Comparison of ENCODE assay signal across 17 mouse cellular contexts in genomic region chr6:81959866-81960265, GRCm38 (mm10). TPM values are rescaled to one million over a fixed set of nuclear protein-coding genes. Genes with fewer than 3 reads are reported as not detected.
DNase-seq lines count a peak whose midpoint lies in the region; ATAC-seq and TF ChIP-seq lines count a peak whose summit lies in the region.
"Had no signal": no experiment of that assay in that cellular context is flagged by ENCODE, and none has a peak within 500 bp of the region (broad histone marks: within the 10 kb centered on the region; RNA-seq: fewer than 3 reads in every experiment).

No protein-coding gene starts in this region.

- intact Hi-C loops in heart, postnatal 36 days (cut with DNase I) = loop anchor here (5.0 kb wide), 1 partner anchor 33 kb away; no protein-coding TSS in a partner anchor
- intact Hi-C loops in left cerebral cortex, adult 2 months (cut with DNase I) = no loop called here

- TF ChIP-seq POLR2A in bone marrow macrophage, adult 2 months (IDR thresholded peaks at IDR 0.05; ENCODE audit: borderline replicate concordance, low read depth, low read length) = no peak

- H3K4me2 ChIP-seq in midbrain, embryonic 11.5 days = no peak overlapping the region
- no peak overlapping the region for H3K4me2 ChIP-seq in midbrain, embryonic 15.5 days
- H3K4me2 ChIP-seq: embryonic facial prominence, embryonic 12.5 days; forebrain, embryonic 13.5 days; forebrain, embryonic 15.5 days had no signal

- 95% methylated on average over 8 of the region's 8 CpGs for WGBS in midbrain, embryonic 11.5 days
- 92% methylated on average over 8 of the region's 8 CpGs for WGBS in midbrain, embryonic 15.5 days

- H3K27me3 ChIP-seq in midbrain, embryonic 11.5 days (ENCODE audit: control insufficient read depth, insufficient read depth, low read length) = no peaks in the 10 kb centered on the region
- no peaks in the 10 kb centered on the region for H3K27me3 ChIP-seq in midbrain, embryonic 15.5 days (replicated peaks)
- H3K27me3 ChIP-seq: embryonic facial prominence, embryonic 12.5 days; forebrain, embryonic 13.5 days; forebrain, embryonic 15.5 days had no signal

- no peak overlapping the region for H3K4me3 ChIP-seq in midbrain, embryonic 11.5 days (ENCODE audit: low read depth, low read length)
- H3K4me3 ChIP-seq in midbrain, embryonic 15.5 days = no peak overlapping the region
- H3K4me3 ChIP-seq in bone marrow macrophage, adult 2 months (ENCODE audit: insufficient read depth, low read length) = no peak overlapping the region
- no peak overlapping the region for H3K4me3 ChIP-seq in left cerebral cortex, adult 2 months
- H3K4me3 ChIP-seq: embryonic facial prominence, embryonic 10.5 days; embryonic facial prominence, embryonic 12.5 days; forebrain, embryonic 13.5 days; forebrain, embryonic 15.5 days had no signal

- no peak overlapping the region for H3K9ac ChIP-seq in midbrain, embryonic 11.5 days (ENCODE audit: low read length)
- no peak overlapping the region for H3K9ac ChIP-seq in midbrain, embryonic 15.5 days
- H3K9ac ChIP-seq: embryonic facial prominence, embryonic 12.5 days; forebrain, embryonic 13.5 days; forebrain, embryonic 15.5 days had no signal

- no peak for TF ChIP-seq CTCF in bone marrow macrophage, adult 2 months (IDR thresholded peaks at IDR 0.05; ENCODE audit: low read depth, low read length)
- no peak for TF ChIP-seq CTCF in left cerebral cortex, adult 2 months (IDR thresholded peaks at IDR 0.05)

- H3K9me3 ChIP-seq in midbrain, embryonic 11.5 days (ENCODE audit: control insufficient read depth, low read length) = no peaks in the 10 kb centered on the region; the same call in 1 of the 2 replicates
- no peaks in the 10 kb centered on the region for H3K9me3 ChIP-seq in midbrain, embryonic 15.5 days
- H3K9me3 ChIP-seq: forebrain, embryonic 15.5 days had no signal

- no peak for ATAC-seq in midbrain, embryonic 11.5 days (ENCODE audit: low FRiP score)
- ATAC-seq in midbrain, embryonic 15.5 days (replicated peaks) = no peak
- ATAC-seq: forebrain, embryonic 13.5 days; forebrain, embryonic 15.5 days had no signal

- H3K27ac ChIP-seq in midbrain, embryonic 11.5 days (ENCODE audit: low read depth, low read length) = no peak overlapping the region
- no peak overlapping the region for H3K27ac ChIP-seq in midbrain, embryonic 15.5 days
- H3K27ac ChIP-seq in bone marrow macrophage, adult 2 months (ENCODE audit: insufficient read depth, low read depth, low read length) = peak overlapping the region; percentile 44; the same call in 1 of the 2 replicates
- no peak overlapping the region for H3K27ac ChIP-seq in left cerebral cortex, adult 2 months
- H3K27ac ChIP-seq: embryonic facial prominence, embryonic 10.5 days; embryonic facial prominence, embryonic 12.5 days; forebrain, embryonic 13.5 days; forebrain, embryonic 15.5 days had no signal

- peaks cover 28% of the 10 kb centered on the region for H3K36me3 ChIP-seq in midbrain, embryonic 11.5 days (ENCODE audit: control insufficient read depth, insufficient read depth, low read length)
- H3K36me3 ChIP-seq in midbrain, embryonic 15.5 days (replicated peaks) = peaks cover 42% of the 10 kb centered on the region

- peaks cover under 1% of the 10 kb centered on the region for H3K4me1 ChIP-seq in midbrain, embryonic 11.5 days (ENCODE audit: control insufficient read depth, insufficient read depth, low read length)
- H3K4me1 ChIP-seq in midbrain, embryonic 15.5 days = peaks cover 5% of the 10 kb centered on the region
- H3K4me1 ChIP-seq in bone marrow macrophage, adult 2 months (ENCODE audit: control insufficient read depth, insufficient read depth, low read length) = peaks cover 69% of the 10 kb centered on the region

- DNase-seq in heart, adult 11 months = peak; percentile 61
- no peak for DNase-seq in heart, postnatal 36 days
- peak; percentile 72 for DNase-seq in midbrain, embryonic 11.5 days (ENCODE audit: low spot score, missing footprints)
- no peak for DNase-seq in left cerebral cortex, adult 2 months (ENCODE audit: extremely low spot score in 1 of 2, low spot score in 2 of 2)
- DNase-seq: adrenal gland, adult 2 months; adrenal gland, postnatal 10 days; adrenal gland, postnatal 25 days; cerebellum, adult 11-12 months; cerebellum, adult 2 months; cerebellum, adult 9-10 months; cerebellum, postnatal 25 days had no signal

RNA-seq across cellular contexts. Expression of gene Mrpl19, which starts 5.9 kb away (rescaled TPM):
- 10 to 100 TPM; 32.1 to 39.4 TPM for total RNA-seq in heart, postnatal 36 days (2021)
- 63.0 and 64.2 TPM in 2 replicates for polyA plus RNA-seq in midbrain, embryonic 11.5 days (2014; fragmentation: Nextera tagmentation; extraction: Ambion mirVana)
- 35.1 and 40.4 TPM in 2 replicates for polyA plus RNA-seq in midbrain, embryonic 15.5 days (2015; fragmentation: Nextera tagmentation; extraction: Ambion mirVana)
- polyA plus RNA-seq in bone marrow macrophage, adult 2 months (2012; ENCODE audit: insufficient read depth, insufficient read length, missing spikeins) = 18.3 and 22.3 TPM in 2 replicates
- total RNA-seq in left cerebral cortex, adult 2 months (2021) = 10 to 100 TPM; 30.4 to 35.0 TPM

RNA-seq across cellular contexts. Expression of gene Gcfc2, which starts 36.4 kb away (rescaled TPM):
- total RNA-seq in heart, postnatal 36 days (2021) = 1 to 10 TPM; 3.3 to 3.6 TPM
- 12.6 and 13.5 TPM in 2 replicates for polyA plus RNA-seq in midbrain, embryonic 11.5 days (2014; fragmentation: Nextera tagmentation; extraction: Ambion mirVana)
- polyA plus RNA-seq in midbrain, embryonic 15.5 days (2015; fragmentation: Nextera tagmentation; extraction: Ambion mirVana) = 6.3 and 9.2 TPM in 2 replicates
- 9.1 and 18.6 TPM in 2 replicates for polyA plus RNA-seq in bone marrow macrophage, adult 2 months (2012; ENCODE audit: insufficient read depth, insufficient read length, missing spikeins)
- 10 to 100 TPM in 1 of 2 experiments, 1 to 10 TPM in 1; 9.6 to 11.3 TPM for total RNA-seq in left cerebral cortex, adult 2 months (2021)

Comparison
In these comparisons a context has a peak if more than half of its experiments do, and no peak if none do; other contexts are left out.
1. DNase-seq: peak in heart, adult 11 months (single experiment) and midbrain, embryonic 11.5 days (single experiment); none in heart, postnatal 36 days (0 of 2) and left cerebral cortex, adult 2 months (0 of 2).